Mouse (Mus musculus): ENCODE measurements at regions not wholly inside any gene's neighbourhood (a gene's known extent, or its start where the extent isn't known, plus 50 kb on each side); places are given as distances from the start of the nearest gene placed in this dataset.

- TF ChIP-seq CTCF (conservative IDR thresholded peaks at IDR 0.05; ENCODE audit: insufficient read depth, insufficient read length, low read depth, low read length) (no peak), POLR2A (IDR thresholded peaks at IDR 0.05; ENCODE audit: low read depth, low read length) (no peak)
Observed at GRCm38 (mm10) chr9:68234979-68235649, 394.9 kb downstream of the Vps13c start.
